ENCODE assay signal across 8 mouse cellular contexts in genomic region chr11:5789071-5789753, GRCm38 (mm10). TPM values are rescaled to one million over a fixed set of nuclear protein-coding genes. Genes with fewer than 3 reads are reported as not detected.
DNase-seq lines count a peak whose midpoint lies in the region; ATAC-seq lines count a peak whose summit lies in the region.

No protein-coding gene starts in this region.

- H3K4me3 ChIP-seq in intestine, embryonic 15.5 days (replicated peaks) = peak overlapping the region; percentile 61
- peak overlapping the region; percentile 89 for H3K4me3 ChIP-seq in midbrain, embryonic 16.5 days (ENCODE audit: low read depth, low read length)

- peak overlapping the region; percentile 77 for H3K4me2 ChIP-seq in intestine, embryonic 15.5 days (replicated peaks)
- peak overlapping the region; percentile 64 for H3K4me2 ChIP-seq in midbrain, embryonic 16.5 days (ENCODE audit: low read length)

- H3K36me3 ChIP-seq in intestine, embryonic 15.5 days = peaks cover 16% of the 10 kb centered on the region
- H3K36me3 ChIP-seq in midbrain, embryonic 16.5 days (ENCODE audit: control insufficient read depth, insufficient read depth, low read length) = peaks cover 18% of the 10 kb centered on the region

- H3K9ac ChIP-seq in intestine, embryonic 15.5 days = peak overlapping the region; percentile 74
- H3K9ac ChIP-seq in midbrain, embryonic 16.5 days (ENCODE audit: low read depth, low read length) = peak overlapping the region; percentile 95

- H3K4me1 ChIP-seq in intestine, embryonic 15.5 days (replicated peaks) = peaks cover 15% of the 10 kb centered on the region
- H3K4me1 ChIP-seq in midbrain, embryonic 16.5 days (ENCODE audit: control insufficient read depth, insufficient read depth, low read length) = peaks cover 25% of the 10 kb centered on the region

- ATAC-seq in intestine, embryonic 15.5 days = peak; percentile 8; the same call in 1 of the 2 replicates
- ATAC-seq in midbrain, embryonic 16.5 days = no peak

- peak; percentile 62 for DNase-seq in adrenal gland, postnatal 14 days
- DNase-seq in adrenal gland, adult 18-20 months (ENCODE audit: low spot score in 2 of 2) = no peak
- peak; percentile 48 for DNase-seq in thymus, postnatal 0 days (ENCODE audit: low spot score)
- DNase-seq in thymus, postnatal 10 days (ENCODE audit: low spot score in 2 of 2) = no peak
- no peak for DNase-seq in frontal cortex, postnatal 25 days (ENCODE audit: low spot score in 2 of 2)
- no peak for DNase-seq in layer of hippocampus, adult 18-20 months (ENCODE audit: low spot score in 2 of 2)

- H3K27me3 ChIP-seq in intestine, embryonic 15.5 days (replicated peaks) = no peaks in the 10 kb centered on the region
- no peaks in the 10 kb centered on the region for H3K27me3 ChIP-seq in midbrain, embryonic 16.5 days (ENCODE audit: control insufficient read depth, insufficient read depth, low read depth, low read length)

- H3K9me3 ChIP-seq in intestine, embryonic 15.5 days = no peaks in the 10 kb centered on the region
- H3K9me3 ChIP-seq in midbrain, embryonic 16.5 days (replicated peaks; ENCODE audit: control insufficient read depth, low read length, poor library complexity, severe bottlenecking) = no peaks in the 10 kb centered on the region

- WGBS in intestine, embryonic 15.5 days = 58% methylated on average over 6 of the region's 6 CpGs
- 75% methylated on average over 6 of the region's 6 CpGs for WGBS in midbrain, embryonic 16.5 days

- peak overlapping the region; percentile 93 for H3K27ac ChIP-seq in intestine, embryonic 15.5 days
- peak overlapping the region; percentile 93 for H3K27ac ChIP-seq in midbrain, embryonic 16.5 days (ENCODE audit: low read length)

RNA-seq across cellular contexts. Expression of gene Dbnl, which starts 0.9 kb away (rescaled TPM):
- 51.7 and 62.9 TPM in 2 replicates for total RNA-seq in adrenal gland, postnatal 14 days (2021)
- 10 to 100 TPM; 50.1 to 65.1 TPM for total RNA-seq in adrenal gland, adult 18-20 months (2021)
- 134 and 147 TPM in 2 replicates for polyA plus RNA-seq in thymus, postnatal 0 days (2015; fragmentation: Nextera tagmentation; extraction: Ambion mirVana)
- polyA plus RNA-seq in intestine, embryonic 15.5 days (2015; fragmentation: Nextera tagmentation; extraction: Ambion mirVana) = 127 and 130 TPM in 2 replicates
- 152 and 156 TPM in 2 replicates for polyA plus RNA-seq in midbrain, embryonic 16.5 days (2015; fragmentation: Nextera tagmentation; extraction: Ambion mirVana)
- 10 to 100 TPM; 76.9 to 81.5 TPM for total RNA-seq in layer of hippocampus, adult 18-20 months (2021)

RNA-seq across cellular contexts. Expression of gene Pgam2, which starts 14.3 kb away (rescaled TPM):
- total RNA-seq in adrenal gland, postnatal 14 days (2021) = not detected in 2 replicates
- total RNA-seq in adrenal gland, adult 18-20 months (2021) = 1 to 10 TPM in 1 of 2 experiments, not detected in 1; 1.1 TPM
- 29.5 and 35.8 TPM in 2 replicates for polyA plus RNA-seq in thymus, postnatal 0 days (2015; fragmentation: Nextera tagmentation; extraction: Ambion mirVana)
- polyA plus RNA-seq in intestine, embryonic 15.5 days (2015; fragmentation: Nextera tagmentation; extraction: Ambion mirVana) = 10.4 and 10.8 TPM in 2 replicates
- 2.4 and 3.1 TPM in 2 replicates for polyA plus RNA-seq in midbrain, embryonic 16.5 days (2015; fragmentation: Nextera tagmentation; extraction: Ambion mirVana)
- 10 to 100 TPM; 11.6 to 17.7 TPM for total RNA-seq in layer of hippocampus, adult 18-20 months (2021)

RNA-seq across cellular contexts. Expression of gene Urgcp, which starts 27.0 kb away (rescaled TPM):
- 56.0 and 56.9 TPM in 2 replicates for total RNA-seq in adrenal gland, postnatal 14 days (2021)
- total RNA-seq in adrenal gland, adult 18-20 months (2021) = 10 to 100 TPM; 70.4 to 74.7 TPM
- polyA plus RNA-seq in thymus, postnatal 0 days (2015; fragmentation: Nextera tagmentation; extraction: Ambion mirVana) = 18.1 and 20.6 TPM in 2 replicates
- polyA plus RNA-seq in intestine, embryonic 15.5 days (2015; fragmentation: Nextera tagmentation; extraction: Ambion mirVana) = 21.3 and 21.4 TPM in 2 replicates
- polyA plus RNA-seq in midbrain, embryonic 16.5 days (2015; fragmentation: Nextera tagmentation; extraction: Ambion mirVana) = 33.6 and 34.4 TPM in 2 replicates
- total RNA-seq in layer of hippocampus, adult 18-20 months (2021) = 10 to 100 TPM; 74.4 to 80.6 TPM

RNA-seq across cellular contexts. Expression of gene Polm, which starts 48.6 kb away (rescaled TPM):
- 8.4 and 11.9 TPM in 2 replicates for total RNA-seq in adrenal gland, postnatal 14 days (2021)
- 1 to 10 TPM; 4.9 to 5.3 TPM for total RNA-seq in adrenal gland, adult 18-20 months (2021)
- polyA plus RNA-seq in thymus, postnatal 0 days (2015; fragmentation: Nextera tagmentation; extraction: Ambion mirVana) = 8.7 and 9.5 TPM in 2 replicates
- 11.4 TPM in 2 replicates for polyA plus RNA-seq in intestine, embryonic 15.5 days (2015; fragmentation: Nextera tagmentation; extraction: Ambion mirVana)
- polyA plus RNA-seq in midbrain, embryonic 16.5 days (2015; fragmentation: Nextera tagmentation; extraction: Ambion mirVana) = 8.1 and 8.2 TPM in 2 replicates
- total RNA-seq in layer of hippocampus, adult 18-20 months (2021) = 10 to 100 TPM in 1 of 2 experiments, 1 to 10 TPM in 1; 9.6 to 11.0 TPM

Comparison
In these comparisons a context has a peak if more than half of its experiments do, and no peak if none do; other contexts are left out.
1. DNase-seq: peak in adrenal gland, postnatal 14 days (single experiment) and thymus, postnatal 0 days (single experiment); none in adrenal gland, adult 18-20 months (0 of 2), thymus, postnatal 10 days (0 of 2), frontal cortex, postnatal 25 days (0 of 2) and layer of hippocampus, adult 18-20 months (0 of 2).
2. RNA of gene Pgam2, which starts 14.3 kb away (total RNA-seq): 11.6 to 17.7 TPM in layer of hippocampus, adult 18-20 months; 1.1 TPM in adrenal gland, adult 18-20 months and not detected in adrenal gland, postnatal 14 days; every median in the first group is over 4 times any median in the second.